Mouse (Mus musculus) fibroblast of lung, adult 2 months (primary cell): ENCODE results near the gene Mrtfa.

Source experiments
- DNase-seq: peaks from one replicate; pipeline ENCODE4 v3.0.0-alpha.2; 2011; ENCODE audit warnings: low read depth

Mrtfa gene

DNA sequence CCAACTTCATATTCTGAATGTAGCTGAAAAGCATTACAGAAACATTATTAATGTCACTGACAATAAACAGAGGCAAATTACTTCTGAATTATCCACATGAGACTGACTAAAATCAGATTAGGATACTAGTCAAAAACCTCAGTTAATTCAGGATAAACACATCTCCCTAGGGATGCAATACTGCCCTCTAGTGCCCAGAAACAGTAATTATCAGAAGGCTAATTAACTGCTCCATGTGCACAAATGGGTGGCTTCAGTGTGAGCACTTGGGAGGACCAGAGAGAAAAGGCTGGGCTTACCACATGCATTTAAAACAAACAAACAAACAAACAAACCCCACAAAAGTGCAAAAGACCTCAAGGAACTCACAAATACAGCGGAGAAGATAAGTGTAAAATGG, 126.4 kb downstream of the Mrtfa start:
- no peak for DNase-seq

DNA sequence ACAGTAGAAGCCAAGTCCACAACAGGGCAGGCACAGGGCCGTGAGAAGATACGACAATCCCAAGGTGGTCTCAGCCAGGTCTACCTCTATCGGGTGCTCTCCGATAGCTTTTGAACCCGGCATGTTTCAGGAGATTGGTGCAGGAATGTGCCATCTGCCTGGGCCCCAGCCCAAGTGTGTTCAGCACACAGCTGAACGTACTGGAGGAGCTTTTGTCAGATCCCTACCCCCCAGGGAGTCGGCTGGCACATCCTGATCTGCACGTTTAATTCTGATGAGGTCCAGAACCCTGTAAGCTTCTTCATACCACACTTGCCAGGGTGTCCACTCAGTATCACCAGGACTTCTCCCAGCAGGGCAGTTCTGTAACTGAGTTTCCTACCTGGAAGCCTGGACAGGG, 127.9 kb downstream of the Mrtfa start:
- no peak for DNase-seq

DNA sequence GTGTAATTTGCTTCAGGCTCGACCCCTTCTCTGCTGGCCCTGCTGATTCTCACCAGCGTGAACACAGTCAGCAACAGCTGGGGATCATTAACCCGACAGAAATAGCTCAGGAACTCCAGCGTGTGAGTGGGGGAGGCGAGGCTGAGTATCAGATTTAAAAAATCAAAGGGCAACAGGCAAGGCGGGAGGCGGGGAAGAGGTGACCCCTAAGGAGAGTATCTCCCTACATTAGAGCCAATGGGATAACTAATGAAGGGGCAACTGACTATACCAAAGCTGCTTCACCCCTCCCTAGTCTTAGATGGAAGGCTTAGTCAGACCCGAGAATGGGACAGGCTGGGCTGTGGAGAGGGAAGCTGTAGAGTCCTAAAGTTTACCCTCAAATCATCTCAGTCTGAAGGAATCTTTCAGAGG, 128.4 kb downstream of the Mrtfa start:
- no peak for DNase-seq

DNA sequence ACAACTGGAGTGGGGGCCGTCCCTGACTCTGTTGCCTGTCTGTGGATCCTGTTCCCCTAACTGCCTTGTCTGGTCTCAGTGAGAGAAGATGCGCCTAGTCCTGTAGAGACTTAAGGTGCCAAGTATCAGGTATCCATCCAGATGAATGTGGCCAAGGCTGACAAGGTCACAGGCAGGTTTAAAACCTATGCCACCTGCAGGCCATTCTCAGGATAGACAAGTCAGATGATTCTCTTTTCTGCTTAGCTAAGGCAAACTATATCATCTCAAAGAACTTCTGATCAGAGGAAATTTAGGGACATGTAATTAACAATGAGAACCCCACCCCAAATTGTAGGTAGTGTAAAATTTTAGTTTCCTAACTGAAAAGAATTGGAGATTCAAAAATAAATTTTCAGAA, 129.6 kb downstream of the Mrtfa start:
- no peak for DNase-seq

DNA sequence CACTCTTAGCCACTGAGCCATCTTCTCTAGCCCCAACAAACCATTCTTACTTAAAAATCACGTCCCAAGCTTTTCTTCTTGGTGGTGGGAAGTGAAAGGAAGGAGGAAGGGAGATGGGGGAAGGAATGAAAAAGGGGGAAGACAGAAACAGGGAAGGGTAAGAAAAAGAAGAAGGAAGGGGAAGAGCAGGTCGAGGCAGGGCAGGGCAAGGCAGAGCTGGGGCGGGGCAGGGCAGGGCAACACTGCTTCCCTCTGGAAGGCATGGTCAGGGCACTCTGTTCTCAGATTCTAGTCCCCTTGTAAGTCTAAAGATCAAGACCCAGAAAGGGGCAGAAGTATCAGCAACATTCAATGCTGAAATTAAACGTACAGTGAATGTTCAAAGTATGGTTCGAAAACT, 132.8 kb downstream of the Mrtfa start:
- DNase-seq: no peak

DNA sequence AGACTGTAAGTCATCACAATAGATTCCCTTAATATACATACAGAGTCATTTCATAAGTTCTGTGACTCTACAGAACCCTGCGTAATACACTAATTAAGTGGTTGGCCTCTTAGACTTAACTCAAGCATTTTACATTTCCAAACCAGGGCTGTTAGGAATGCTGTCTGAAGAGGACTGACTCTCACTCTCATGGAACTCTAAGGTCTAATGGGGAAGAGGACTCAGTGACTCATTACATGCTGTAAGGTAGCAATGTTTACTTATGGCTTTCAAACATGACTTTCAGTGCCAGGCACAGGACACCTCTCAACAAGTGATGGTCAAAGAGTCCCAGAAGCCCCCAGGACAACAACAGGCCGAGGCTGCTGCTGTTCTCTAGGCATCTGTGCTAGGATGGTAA, 135.1 kb downstream of the Mrtfa start:
- no peak for DNase-seq

DNA sequence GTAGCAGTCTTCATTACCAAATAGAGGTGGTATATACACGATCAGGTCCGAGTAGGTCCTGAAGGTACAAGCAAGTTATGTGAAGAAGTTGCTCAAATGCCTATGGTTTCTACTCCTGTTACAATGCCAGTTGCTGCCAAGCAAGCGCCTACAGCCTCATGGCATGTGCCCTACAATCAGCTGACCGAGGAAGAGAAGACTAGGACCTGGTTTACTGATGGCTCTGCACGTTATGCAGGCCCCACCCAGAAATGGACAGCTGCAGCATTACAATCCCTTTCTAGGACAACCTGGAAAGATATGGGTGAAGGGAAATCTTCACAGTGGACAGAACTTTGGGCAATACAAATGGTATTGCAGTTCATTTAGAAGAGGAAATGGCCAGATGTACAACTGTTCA, 138.1 kb downstream of the Mrtfa start:
- DNase-seq: no peak

DNA sequence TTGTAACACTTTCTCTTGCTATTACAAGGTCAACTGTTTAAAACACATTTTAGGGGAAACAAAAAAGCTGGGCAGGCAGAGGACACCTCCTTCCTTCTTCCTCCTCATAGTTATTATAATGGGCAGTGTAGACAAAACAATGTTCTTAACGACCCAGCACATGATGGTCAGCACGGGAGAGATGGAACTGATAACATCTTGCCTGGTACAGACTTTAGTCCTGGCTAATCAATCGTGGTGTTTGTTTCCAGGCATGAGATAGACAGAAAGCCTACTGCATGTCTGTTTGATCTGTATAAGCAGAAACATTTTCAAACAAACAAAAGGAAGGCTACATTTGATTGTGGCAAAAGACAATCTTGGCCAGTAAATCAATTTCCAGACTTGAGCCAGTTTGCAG, 140.1 kb downstream of the Mrtfa start:
- DNase-seq: no peak

DNA sequence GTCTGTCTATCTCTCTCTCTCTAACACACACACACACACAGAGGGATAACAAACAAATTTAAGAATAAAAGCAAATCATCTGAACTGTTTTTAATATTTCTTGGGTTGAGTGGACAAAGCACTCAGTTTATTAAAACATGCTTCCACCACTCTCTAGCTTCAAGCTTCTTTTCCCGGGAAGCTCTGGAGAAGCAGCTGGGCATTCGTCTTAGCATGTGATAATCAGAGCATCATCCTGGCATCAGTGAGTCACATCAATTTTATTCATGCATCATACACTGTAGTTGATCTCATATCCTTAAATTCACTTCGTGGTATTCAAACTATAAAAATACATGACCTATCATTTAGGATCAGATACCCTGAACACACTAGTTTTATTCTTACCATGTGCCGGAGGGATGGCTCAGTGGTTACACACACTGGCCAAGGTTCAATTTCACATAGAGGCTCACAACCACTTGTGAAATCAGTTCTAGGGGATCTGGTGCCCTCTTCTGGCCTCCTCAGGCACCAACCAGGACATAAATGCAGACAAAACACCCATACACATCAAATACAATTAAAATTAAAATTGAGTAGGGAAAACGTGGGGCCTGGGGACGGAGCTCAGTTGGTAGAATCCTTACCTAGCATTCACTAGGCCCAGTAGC, 141.0 kb downstream of the Mrtfa start:
- no peak for DNase-seq

DNA sequence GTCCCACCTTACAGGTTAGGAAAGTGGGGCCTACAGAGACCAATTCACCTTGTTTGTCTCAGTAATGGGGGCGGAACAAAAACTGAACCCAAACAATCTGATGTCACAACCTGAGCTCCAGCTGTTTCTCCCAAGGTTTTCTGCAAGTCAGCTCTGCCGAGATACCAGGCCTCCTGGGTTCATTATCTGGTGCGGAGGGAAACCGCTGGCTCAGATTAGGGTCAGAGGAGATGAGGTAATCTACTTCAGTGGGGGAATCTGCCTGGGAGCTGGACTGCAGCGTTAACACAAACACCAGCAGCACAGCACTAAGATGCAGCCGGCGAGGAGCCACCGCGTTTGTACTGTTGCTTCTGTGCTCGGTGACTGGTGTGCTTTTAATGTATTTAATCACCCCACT, 143.1 kb downstream of the Mrtfa start:
- DNase-seq: no peak

DNA sequence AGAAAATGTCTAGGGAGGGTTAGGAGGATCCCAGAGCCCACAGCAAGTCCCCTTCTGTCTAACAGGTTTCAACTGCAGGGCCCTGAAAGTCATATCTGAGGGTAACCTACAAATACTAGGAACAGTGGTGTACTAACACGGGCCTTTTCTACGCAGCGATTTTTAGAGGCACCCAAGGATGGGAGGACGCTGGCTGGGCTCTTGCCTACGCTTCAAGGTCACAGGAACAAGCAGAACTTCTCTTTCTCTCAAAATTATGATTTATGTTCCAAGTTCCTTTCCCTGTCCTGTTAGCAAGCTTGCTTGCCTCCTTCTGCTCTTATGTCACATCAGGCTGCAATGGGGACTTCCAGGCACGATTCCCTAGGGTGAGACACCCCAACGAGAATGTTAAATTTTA, 144.5 kb downstream of the Mrtfa start:
- DNase-seq: no peak

DNA sequence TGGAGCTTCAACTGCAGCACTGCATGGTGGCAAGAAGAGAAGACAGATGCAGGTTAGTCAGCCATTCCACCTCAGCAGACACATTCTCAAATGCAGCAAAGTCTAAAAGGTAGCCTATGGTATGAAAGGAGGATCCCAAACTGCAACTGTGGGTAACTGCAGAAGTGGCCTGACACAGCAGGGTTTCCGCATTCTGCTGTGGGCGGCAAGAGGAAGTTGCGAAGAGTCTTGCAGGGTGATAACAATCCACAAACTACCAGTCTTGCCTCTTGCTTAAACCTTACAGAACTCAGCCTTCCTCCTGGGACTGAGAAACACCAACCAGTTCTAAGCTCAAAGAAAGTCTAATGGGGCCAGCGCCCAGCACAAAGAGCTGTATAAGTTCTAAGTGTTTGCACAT, 145.2 kb downstream of the Mrtfa start:
- DNase-seq: no peak

DNA sequence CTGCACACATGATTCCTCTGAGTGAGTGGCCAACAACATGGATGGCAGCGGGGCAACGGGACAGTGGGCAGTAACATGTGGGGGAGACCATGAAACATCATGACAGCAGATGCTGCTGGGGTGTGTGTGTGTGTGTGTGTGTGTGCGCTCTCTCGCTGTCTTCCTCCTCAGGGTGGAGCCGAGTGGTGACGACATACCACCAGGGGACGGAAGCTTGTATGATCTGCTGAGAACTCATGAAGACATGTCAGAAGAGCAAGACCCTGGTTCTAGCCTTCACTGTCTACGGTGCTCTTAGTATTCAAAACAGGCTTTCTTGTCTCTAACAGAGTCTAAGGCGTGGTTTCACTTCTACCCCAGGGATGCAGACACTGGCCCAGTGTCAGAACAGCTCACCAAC, 146.1 kb downstream of the Mrtfa start:
- DNase-seq: no peak

DNA sequence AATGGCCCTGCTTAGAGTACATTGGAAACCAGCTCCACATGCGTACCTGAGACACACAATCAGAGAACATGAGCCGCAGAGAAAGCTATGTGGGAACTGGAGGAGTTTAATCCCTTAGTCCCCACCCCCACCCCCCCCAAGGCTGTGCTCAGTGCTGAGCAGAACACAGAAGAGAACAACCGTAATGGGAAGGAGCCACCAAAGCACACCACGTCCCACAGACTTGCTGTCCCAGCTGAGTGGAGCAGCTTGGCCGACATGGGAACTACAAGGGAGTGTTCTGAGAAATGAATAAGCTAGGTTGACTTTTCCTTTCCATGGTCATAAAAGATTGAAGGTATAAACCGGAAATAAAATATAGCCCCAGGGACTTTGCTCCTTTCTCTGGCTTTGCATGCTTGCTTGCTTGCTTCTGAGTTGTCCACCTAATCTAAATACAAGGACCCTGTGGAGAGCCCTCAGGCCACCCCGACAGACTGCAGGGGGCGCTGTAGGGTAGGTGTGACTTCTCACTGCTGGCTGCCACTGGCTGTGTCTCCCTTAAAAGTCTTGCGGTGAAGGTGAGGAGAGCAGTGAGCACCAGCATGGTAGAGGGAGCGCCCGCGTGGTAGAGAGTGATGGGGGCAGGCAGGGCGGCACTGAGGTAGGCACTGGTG, 148.2 kb downstream of the Mrtfa start:
- no peak for DNase-seq

DNA sequence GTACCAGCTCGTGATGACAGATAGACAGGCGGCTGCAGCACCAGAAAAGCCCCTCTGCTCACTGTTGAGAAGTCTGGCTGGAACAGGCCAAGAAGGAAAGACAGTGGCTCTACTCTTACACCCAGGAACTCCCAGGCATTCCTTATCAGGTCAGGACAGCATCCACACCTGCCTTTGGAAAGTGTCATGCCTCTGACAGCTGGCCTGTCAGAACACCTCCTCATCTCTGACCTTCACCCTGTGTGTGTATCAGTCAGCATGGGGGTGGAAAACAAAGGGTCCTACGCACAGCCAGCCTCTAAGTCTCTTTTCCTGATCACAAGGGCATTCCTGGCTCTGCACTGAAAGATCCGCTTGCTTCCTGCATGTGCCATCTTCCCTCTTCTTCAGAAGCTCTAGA, 148.8 kb downstream of the Mrtfa start:
- no peak for DNase-seq

DNA sequence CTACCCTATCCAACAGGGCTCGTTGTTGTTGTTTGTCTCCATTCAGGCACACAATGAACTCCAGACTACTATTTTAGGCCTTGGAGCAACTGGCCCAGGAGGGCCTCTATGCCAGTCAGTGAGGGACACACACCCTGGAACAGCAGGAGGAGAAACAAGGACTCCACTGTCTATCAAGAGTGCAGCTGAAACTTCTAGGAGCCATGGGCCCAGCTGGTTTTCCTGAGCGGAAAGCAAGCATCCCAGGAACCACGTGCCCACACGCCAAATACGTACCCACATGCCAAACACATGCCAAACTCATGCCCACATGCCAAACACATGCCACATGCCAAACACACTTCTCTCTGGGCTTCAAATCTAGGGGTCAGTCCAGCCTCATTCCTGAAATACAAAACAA, 152.1 kb downstream of the Mrtfa start:
- DNase-seq: no peak

DNA sequence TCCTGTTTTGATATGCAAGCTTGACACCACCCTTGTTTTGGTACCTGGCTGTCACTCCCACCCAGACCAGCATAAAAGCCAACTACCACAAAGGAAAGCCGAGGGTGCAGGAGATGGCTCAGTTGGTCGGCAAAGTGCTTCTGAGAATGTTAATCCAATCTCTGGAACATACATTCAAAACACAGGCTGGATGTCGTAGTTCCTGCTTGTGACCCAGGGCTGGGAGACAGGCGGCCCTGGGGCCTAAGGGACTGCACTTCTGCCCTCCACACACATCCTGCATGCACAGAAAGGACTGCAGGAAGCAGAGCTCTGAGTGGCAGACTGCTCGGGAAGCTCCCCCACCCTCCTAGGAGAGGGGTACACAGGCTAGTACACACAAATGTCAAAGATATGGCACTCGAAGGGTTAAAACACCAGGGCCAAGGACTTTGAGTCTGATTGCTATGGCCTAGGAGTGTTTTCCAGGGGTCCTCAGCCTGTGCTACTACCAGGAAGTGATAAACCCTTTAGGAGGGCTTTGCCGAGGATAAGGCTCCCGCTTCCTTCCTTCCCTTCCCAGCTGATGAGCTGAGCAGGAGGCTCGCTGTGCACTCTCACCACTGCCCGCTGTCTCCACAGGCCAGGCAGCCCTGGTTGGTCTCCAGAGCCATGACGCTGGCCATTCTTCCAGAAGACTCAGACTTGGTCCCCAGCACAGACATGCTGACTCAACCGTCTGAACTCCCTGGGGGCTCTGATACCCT, 155.0 kb downstream of the Mrtfa start:
- DNase-seq: no peak

DNA sequence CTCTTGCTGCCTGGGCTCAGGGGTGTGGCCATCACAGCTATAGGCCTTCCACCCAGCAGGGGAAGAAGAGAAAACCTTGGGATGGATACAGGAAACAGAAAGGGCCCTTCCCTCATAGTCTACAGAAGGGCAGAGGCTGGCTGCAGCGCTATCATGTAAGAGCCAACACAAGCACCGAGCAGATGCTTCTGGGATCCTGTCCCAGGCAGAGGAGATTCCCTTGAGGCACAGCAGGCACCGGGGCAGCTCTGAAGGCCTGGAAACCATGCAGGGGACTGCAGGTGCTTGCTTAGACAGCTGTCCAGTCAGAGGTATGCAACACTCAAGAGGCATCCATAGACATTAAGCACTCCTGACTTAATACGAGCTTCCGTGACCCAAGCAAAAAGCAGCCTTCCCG, 156.4 kb downstream of the Mrtfa start:
- DNase-seq: no peak

DNA sequence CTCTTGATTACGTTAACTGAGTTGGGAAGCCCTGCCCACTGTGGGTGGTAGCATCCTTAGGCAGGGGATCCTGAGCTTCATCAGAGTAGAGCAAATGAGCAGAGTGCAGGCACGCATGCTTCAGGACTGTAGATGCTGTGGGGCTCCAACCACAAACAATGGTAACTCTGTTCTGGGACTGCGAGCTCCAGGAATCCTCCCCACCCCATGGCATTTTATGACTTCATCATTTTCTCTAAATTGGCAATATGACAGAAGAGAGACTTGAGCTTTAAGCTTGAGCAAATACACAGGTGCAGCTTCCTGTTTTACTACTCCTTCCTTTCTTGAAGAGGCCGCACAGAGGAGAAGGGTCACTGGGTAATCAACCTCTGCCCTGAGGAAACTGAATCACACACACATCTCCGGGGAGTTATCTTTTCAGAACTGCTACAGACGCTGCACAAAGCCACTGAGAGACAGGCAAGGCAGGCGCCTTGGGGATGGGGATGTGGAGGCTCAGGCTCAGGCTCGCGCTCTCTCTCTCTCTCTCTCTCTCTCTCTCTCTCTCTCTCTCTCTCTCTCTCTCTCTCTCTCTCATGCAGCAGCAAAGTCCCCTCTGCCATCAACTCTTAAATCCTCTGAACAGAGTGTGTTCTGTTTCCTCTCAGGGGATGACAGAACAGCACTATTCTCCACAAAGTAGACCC, 157.5 kb downstream of the Mrtfa start:
- DNase-seq: no peak

DNA sequence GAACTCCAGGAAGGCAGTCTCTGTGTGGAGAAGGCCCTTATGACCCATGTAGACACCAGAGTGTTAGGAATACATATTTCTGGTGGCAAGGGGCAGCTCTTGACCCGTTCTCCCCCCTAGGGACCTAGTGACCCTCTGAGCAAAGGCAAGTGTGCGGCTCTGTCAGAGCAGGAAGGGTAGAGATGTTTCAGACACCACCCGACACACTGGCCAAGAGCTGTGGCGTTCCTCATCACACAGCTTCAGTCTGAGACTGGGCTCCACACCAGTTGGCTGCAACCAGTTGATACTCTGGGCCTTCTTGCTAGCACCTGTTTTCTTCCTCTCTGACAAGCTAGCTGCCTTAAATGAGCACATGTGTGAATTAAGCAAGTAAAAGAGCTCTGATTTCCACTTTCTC, 158.9 kb downstream of the Mrtfa start:
- no peak for DNase-seq

DNA sequence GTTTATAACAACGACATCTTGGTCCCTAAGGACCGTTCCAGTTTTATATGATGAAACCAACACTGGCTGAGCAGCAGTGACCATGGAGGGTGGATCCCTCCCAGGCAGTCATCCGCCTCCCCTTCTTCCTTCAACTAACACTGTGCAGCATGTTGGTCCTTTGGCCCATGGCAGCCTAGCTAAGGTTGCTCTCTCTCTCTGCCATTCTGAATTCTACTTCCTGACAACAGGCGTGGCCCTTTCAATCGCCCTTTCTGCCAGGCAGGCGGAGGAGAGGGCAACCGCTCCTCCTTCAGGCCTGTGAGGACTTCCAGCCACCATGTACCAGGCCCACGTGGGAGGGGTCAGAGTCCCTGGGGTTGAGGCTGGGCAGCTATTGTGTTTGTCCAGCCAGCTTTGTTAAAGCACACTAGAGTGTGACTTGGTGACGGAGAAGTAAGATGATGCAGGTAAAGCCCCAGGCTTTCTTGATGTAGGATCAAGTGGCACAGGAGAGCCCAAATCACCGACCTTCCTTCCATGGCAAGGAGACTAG, 159.6 kb downstream of the Mrtfa start:
- DNase-seq: no peak

DNA sequence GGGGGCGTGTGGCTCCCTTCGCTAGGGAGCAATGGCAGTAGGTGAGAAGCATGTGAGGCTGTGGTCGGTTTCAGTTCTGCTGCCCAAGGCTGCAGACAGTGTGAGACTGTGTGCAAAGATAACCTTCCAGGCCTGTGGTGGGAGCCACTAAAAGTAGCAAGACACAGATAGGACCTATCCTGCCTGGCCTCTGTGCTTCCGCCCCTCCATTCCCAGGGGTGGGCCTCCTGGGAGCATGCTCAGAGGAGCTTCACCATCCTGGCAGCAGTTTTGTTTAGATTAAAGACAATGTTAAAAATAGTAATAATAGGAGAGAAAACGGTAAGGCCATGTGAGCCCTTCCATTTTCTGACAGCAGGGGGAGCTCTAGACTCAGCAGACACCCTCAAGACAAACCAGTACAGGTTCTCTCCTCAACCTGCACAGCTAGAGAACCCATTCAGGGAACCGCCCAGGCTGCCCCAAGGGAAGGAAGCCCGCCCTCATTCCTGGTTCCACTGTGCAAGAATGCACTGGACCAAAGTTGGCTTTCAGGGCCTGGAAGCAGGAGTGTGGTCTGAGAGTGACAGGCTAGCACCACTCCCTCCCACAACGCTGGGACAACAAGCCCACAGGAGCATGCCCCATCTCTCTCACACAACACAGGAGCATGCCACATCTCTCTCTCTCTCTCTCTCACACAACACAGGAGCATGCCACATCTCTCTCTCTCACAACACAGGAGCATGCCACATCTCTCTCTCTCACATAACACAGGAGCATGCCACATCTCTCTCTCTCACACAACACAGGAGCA, 163.0 kb downstream of the Mrtfa start:
- peak; percentile 56 for DNase-seq
